Mouse (Mus musculus) embryonic fibroblast, embryonic 13.5 days (primary cell): ENCODE results near the gene Tgfb1i1.

ENCODE experiments used
- CTCF ChIP-seq: IDR thresholded peaks from 2 replicates; pipeline ENCODE4 v1.5.1; 2011; ENCODE audit warnings: mild to moderate bottlenecking, control low read depth, low read length, moderate library complexity, borderline replicate concordance; ENCODE audit not compliant: insufficient read depth
- POLR2A ChIP-seq: IDR thresholded peaks from 2 replicates; pipeline ENCODE4 v1.6.1; 2011; ENCODE audit warnings: low read depth, mild to moderate bottlenecking, control low read depth, low read length, moderate library complexity

- no peak for TF ChIP-seq CTCF
- no peak for TF ChIP-seq POLR2A
These were observed 42.4 kb downstream of the Tgfb1i1 start for GRCm38 (mm10) chr7:128288923-128289544.
